Mouse (Mus musculus) lung, embryonic 16.5 days (tissue): ENCODE measurements around the gene Tmem210. TPM values are rescaled to one million over a fixed set of nuclear protein-coding genes. Genes with fewer than 3 reads are reported as not detected.

ENCODE experiments used
- ATAC-seq: fragments of 200-750 bp; cut with Nextera tagmentation; 2 replicates; pipeline ENCODE4 v1.8.0; 2017; ENCODE audit warnings: low read depth, mild to moderate bottlenecking, moderate library complexity
- H3K27ac ChIP-seq: fragments of 300-500 bp; sonication (generic); 2 replicates; pipeline ENCODE4 v1.5.1; 2014; ENCODE audit warnings: mild to moderate bottlenecking, control low read depth, low read length
- H3K27me3 ChIP-seq: fragments of 300-500 bp; sonication (generic); 2 replicates; pipeline ENCODE4 v1.6.1; 2014; ENCODE audit warnings: low read depth, low read length, mixed read lengths; ENCODE audit not compliant: control insufficient read depth, insufficient read depth
- H3K36me3 ChIP-seq: fragments of 300-500 bp; sonication (generic); 2 replicates; pipeline ENCODE4 v1.6.1; 2014; ENCODE audit warnings: low read length; ENCODE audit not compliant: control insufficient read depth, insufficient read depth
- H3K4me1 ChIP-seq: fragments of 300-500 bp; sonication (generic); replicated peaks from 2 replicates; pipeline ENCODE4 v1.6.1; 2014; ENCODE audit warnings: low read length, mixed read lengths; ENCODE audit not compliant: control insufficient read depth, insufficient read depth
- H3K4me2 ChIP-seq: fragments of 300-500 bp; sonication (generic); 2 replicates; pipeline ENCODE4 v1.6.1; 2014; ENCODE audit warnings: low read depth, low read length, control low read depth
- H3K4me3 ChIP-seq: fragments of 300-500 bp; sonication (generic); 2 replicates; pipeline ENCODE4 v1.5.1; 2014; ENCODE audit warnings: mild to moderate bottlenecking, low read length, control low read depth
- H3K9ac ChIP-seq: fragments of 300-500 bp; sonication (generic); 2 replicates; pipeline ENCODE4 v1.6.1; 2014; ENCODE audit warnings: low read length, control low read depth
- H3K9me3 ChIP-seq: fragments of 300-500 bp; sonication (generic); 2 replicates; pipeline ENCODE4 v1.6.1; 2016; ENCODE audit warnings: low read length; ENCODE audit not compliant: control insufficient read depth
- WGBS: fragments of 180-500 bp; shearing (Covaris S2); extraction: QIAGEN DNeasy Blood & Tissue Kit; methylation state at CpG from one replicate; pipeline ENCODE4 v1.1.7; 2014; 5-methylcytosine and 5-hydroxymethylcytosine counted together
- polyA plus RNA-seq: library from polyadenylated mRNA; unstranded; fragments of >200 nt; fragmentation: Nextera tagmentation; extraction: Ambion mirVana; gene quantifications from 2 replicates; pipeline ENCODE4 v1.2.1, GENCODE M21; 2015

Tmem210 gene
- polyA plus RNA-seq, 1 experiment from 2014 or later: not detected

DNA sequence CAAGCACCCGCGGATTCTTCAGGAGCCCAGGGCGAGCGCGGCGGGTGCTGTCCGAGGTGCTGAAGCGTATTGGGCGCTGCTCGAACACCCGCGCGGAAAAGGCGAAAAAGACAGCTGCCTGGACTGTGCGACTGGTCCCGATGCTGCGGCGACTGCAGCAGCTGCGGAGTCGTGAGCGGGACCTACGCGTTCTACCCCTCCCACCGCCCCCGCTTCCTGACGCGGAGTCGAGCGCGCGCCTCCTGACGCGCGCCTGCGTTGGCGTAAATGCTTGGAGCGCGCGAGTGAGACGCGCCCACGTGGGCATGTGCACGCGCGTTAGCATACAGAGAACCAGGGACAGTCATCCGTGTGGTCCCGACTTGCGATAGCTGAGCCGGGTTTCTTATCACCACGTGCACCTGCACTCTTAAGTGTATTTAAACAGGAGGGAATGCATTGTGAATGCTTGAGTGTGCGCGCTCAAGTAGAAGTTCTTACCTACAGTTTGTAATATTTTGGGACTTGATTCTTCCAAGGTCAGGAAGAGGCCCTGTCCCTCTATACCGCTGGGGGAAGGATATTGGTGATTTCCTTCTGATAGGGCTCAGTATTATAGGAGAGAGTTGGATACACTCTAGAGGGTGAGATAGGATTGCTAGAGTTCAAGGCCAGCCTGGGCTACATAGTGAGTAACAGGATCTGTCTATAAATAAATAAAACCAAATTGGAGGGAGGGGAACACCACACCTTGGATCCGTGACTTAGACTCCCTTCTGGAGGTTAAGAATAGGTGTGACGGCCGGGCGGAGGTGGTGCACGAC, 31.2 kb downstream of the Tmem210 start, which contains the start of gene Grin1:
Grin1 (minus strand) TSS at position 217 of the 803 bp plus-strand sequence.
- Histone ChIP-seq H3K36me3 (no peaks in the 10 kb centered on the region), H3K4me1 (peaks cover 6% of the 10 kb centered on the region; the same call in 1 of the 2 replicates), H3K27me3 (peaks cover 18% of the 10 kb centered on the region), H3K9ac (no peak within 1 kb of the TSS), H3K4me3 (peak within 1 kb of the TSS; percentile 37), H3K4me2 (peak within 1 kb of the TSS; percentile 56), H3K27ac (no peak within 1 kb of the TSS), H3K9me3 (no peaks in the 10 kb centered on the region)
- ATAC-seq: peak; percentile 59
- WGBS: 8% methylated on average over 58 of the region's 58 CpGs

DNA sequence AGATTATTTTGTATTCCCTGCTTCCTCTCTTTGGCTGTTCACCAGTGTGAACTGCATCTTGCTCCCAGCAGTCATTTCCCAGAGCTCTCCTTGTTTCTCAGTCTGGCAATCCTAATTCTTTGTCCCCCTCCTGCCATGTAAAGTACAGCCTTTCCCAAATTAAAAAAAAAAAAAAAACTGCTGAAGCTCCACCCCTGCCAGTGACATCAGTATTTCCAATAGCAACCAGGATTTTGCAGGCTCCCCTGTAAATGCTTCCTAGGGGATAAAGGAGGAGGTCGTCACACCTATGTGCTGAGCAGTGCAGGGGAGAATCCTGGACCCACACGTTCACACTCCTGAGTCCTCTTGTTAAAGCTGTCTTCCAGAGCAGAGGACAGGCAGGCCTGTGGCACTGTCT, 32.1 kb downstream of the Tmem210 start:
- no peak overlapping the region for H3K9ac ChIP-seq
- no peak for ATAC-seq
- no peaks in the 10 kb centered on the region for H3K9me3 ChIP-seq
- no peaks in the 10 kb centered on the region for H3K36me3 ChIP-seq
- H3K4me3 ChIP-seq: no peak overlapping the region
- peaks cover 6% of the 10 kb centered on the region; the same call in 1 of the 2 replicates for H3K4me1 ChIP-seq
- no peak overlapping the region for H3K27ac ChIP-seq
- WGBS: 27% methylated on average over 2 of the region's 2 CpGs
- H3K27me3 ChIP-seq: peaks cover 18% of the 10 kb centered on the region
- H3K4me2 ChIP-seq: no peak overlapping the region

DNA sequence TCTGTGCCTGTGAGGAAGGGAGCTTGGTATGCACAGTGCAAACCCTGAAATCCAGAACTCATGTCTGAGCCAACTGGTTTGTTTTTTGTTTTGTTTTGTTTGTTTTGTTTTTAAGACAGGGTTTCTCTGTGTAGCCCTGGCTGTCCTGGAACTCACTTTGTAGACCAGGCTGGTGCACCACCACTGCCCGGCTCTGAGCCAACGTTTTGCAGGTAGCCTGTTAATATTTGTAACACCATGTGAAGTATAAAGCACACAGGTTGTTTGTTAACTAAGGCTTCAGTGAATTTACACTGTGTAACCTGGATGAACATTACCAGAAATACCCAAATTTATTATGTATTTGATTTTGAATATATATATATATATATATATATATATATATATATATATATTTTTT, 38.1 kb downstream of the Tmem210 start:
- Histone ChIP-seq H3K27ac (no peak overlapping the region), H3K4me2 (no peak overlapping the region), H3K9ac (no peak overlapping the region), H3K27me3 (no peaks in the 10 kb centered on the region), H3K36me3 (no peaks in the 10 kb centered on the region), H3K4me3 (no peak overlapping the region), H3K9me3 (no peaks in the 10 kb centered on the region), H3K4me1 (peaks cover under 1% of the 10 kb centered on the region; the same call in 1 of the 2 replicates)
- 62% methylated on average over 2 of the region's 2 CpGs for WGBS
- ATAC-seq: no peak

DNA sequence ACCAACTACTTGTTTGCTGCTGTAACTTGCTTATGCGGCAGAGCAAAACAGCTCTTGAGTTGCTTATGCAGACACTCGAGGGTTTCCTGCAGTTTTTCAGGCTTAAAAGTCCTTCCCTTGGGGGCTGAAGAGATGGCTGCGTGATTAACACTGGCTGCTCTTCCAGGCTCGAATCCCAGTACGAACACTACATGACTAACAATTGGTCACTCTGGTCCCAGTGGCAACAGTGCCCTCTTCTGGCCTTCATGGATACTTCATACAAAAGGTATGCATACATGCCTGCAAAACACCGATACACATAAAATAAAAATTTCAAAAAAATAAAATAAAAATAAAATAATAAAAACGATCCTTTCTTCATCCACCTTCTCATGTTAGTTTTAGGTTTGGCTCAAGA, 40.5 kb downstream of the Tmem210 start:
- Histone ChIP-seq H3K4me1 (peaks cover 10% of the 10 kb centered on the region), H3K36me3 (no peaks in the 10 kb centered on the region), H3K27ac (no peak overlapping the region), H3K4me2 (no peak overlapping the region), H3K9ac (no peak overlapping the region), H3K9me3 (no peaks in the 10 kb centered on the region), H3K4me3 (no peak overlapping the region), H3K27me3 (no peaks in the 10 kb centered on the region)
- no peak for ATAC-seq
- 41% methylated on average over 7 of the region's 7 CpGs for WGBS

DNA sequence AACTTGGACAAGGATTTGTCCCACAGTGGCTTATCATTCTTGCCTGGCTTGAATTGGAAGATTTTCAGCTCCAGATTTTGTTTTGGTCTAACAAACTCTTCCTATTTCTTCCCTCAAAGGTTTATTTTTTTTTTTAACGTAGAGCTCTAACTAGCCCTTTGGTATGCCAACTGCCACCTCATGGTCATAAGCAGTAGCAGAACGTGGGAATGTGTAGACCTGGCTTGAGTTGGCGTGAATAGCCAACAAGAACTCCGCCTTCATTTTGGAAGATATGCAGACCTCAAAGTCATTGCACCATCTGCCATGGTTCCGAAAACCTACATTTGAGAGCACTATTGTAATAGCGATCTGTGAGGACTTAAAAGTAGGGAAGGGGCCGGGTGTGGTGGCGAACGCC, 43.5 kb downstream of the Tmem210 start:
- WGBS: 54% methylated on average over 9 of the region's 9 CpGs
- Histone ChIP-seq H3K4me2 (peak overlapping the region; percentile 59), H3K4me3 (peak overlapping the region; percentile 92), H3K36me3 (0 out of 2 replicates have a peak, but pooled peaks cover 2% of the 10 kb centered on the region), H3K9me3 (no peaks in the 10 kb centered on the region), H3K27ac (no peak overlapping the region), H3K4me1 (peaks cover 12% of the 10 kb centered on the region), H3K27me3 (no peaks in the 10 kb centered on the region), H3K9ac (peak overlapping the region; percentile 96)
- no peak for ATAC-seq

DNA sequence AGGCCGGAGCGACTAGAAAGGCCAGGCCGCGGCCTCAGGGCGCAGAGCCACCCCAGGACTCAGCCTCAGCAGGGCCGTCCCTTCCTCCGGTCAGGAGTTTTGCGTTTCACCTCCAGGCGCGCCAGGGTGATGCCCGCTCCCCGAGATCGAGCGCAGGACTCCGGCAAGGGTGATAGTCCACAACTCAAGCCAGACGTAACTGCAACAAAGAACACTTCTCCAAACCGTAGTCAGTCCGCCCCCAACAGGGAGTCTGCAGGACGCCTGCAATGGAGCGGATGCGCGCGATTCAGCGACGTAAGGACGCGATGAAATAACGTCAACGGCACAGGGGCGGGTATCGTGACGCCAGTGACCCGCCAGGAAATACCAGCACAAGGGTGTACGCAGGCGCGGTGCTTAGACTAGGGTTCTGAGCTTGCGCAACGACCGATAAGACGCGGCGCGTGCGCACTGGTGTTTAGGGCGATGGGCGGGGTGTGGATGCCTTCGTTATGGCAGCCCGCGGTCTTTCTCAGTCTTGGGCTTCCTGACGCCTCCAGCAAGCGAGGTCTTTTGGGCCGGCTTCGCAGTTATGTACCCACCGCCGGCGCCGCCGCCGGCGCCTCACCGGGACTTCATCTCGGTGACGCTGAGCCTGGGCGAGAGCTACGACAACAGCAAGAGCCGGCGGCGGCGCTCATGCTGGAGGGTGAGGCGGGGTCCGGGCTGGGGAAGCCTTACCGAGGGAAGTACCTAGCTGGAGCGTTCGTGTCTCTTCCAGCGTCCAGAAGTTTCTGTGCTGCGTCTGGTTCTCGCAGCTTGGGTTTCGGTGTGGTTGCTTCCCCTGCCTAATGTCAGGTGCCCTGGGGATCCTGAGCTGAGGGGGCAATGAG, 44.6 kb downstream of the Tmem210 start, which contains the start of gene Man1b1:
Man1b1 (plus strand) TSS at position 53 of the 875 bp plus-strand sequence.
- Histone ChIP-seq H3K9ac (peak within 1 kb of the TSS; percentile 96), H3K4me3 (peak within 1 kb of the TSS; percentile 92), H3K27ac (peak within 1 kb of the TSS; percentile 87), H3K9me3 (no peaks in the 10 kb centered on the region), H3K27me3 (no peaks in the 10 kb centered on the region), H3K4me2 (peak within 1 kb of the TSS; percentile 82), H3K4me1 (peaks cover 12% of the 10 kb centered on the region), H3K36me3 (peaks cover 10% of the 10 kb centered on the region)
- under 1% methylated on average over 78 of the region's 78 CpGs for WGBS
- peak; percentile 99 for ATAC-seq

- no peak for ATAC-seq
- H3K9ac ChIP-seq: peak overlapping the region; percentile 93
- H3K36me3 ChIP-seq: peaks cover 19% of the 10 kb centered on the region
- peak overlapping the region; percentile 92 for H3K4me3 ChIP-seq
- H3K27ac ChIP-seq: no peak overlapping the region
- H3K4me2 ChIP-seq: peak overlapping the region; percentile 82
- H3K9me3 ChIP-seq: no peaks in the 10 kb centered on the region
- peaks cover 12% of the 10 kb centered on the region for H3K4me1 ChIP-seq
- H3K27me3 ChIP-seq: no peaks in the 10 kb centered on the region
- 76% methylated on average over 2 of the region's 2 CpGs for WGBS
Observed at GRCm38 (mm10) chr2:25333569-25333968, 45.6 kb downstream of the Tmem210 start.

DNA sequence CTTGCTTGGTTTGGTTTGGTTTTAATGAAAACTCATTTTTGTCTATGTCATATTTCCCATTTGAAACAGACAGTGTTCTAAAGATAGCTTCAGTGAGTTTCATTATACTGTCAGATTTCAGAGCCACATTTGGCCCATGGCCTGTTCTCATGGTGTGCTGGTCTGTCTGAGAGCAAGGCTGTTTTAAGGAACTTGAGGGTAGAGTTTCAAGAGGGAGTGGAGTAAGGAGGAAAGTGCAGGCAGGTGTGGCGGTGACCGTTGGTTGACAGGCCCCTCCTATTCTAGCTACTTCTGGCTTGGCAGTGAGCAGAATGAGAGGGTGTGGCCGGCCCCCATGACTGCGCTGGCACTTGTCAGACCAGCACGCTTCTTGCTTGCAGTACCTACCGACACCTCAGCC, 50.4 kb downstream of the Tmem210 start:
- H3K4me2 ChIP-seq: no peak overlapping the region
- no peak for ATAC-seq
- H3K36me3 ChIP-seq: peaks cover 33% of the 10 kb centered on the region
- no peaks in the 10 kb centered on the region for H3K9me3 ChIP-seq
- H3K27me3 ChIP-seq: no peaks in the 10 kb centered on the region
- peaks cover 4% of the 10 kb centered on the region for H3K4me1 ChIP-seq
- H3K4me3 ChIP-seq: no peak overlapping the region
- no peak overlapping the region for H3K27ac ChIP-seq
- no peak overlapping the region for H3K9ac ChIP-seq
- WGBS: 83% methylated on average over 6 of the region's 6 CpGs
